Mouse (Mus musculus) cerebellum, adult 2 months (tissue): ENCODE measurements around the gene Agrn. TPM values are rescaled to one million over a fixed set of nuclear protein-coding genes. Genes with fewer than 3 reads are reported as not detected.
"Not testable (repeated sequence)": the region's sequence is repeated elsewhere in the genome, so short reads cannot be mapped to it uniquely, and the experiment has no call there.

ENCODE experiments used
- DNase-seq, 2 experiments: peaks; one replicate each; pipeline ENCODE4 v3.0.0; 2021
- H3K27ac ChIP-seq: fragments of 200-500 bp; 2 replicates; pipeline ENCODE4 v1.5.1; 2012; ENCODE audit warnings: low read length, control low read depth, inconsistent platforms; ENCODE audit not compliant: insufficient read depth
- H3K27me3 ChIP-seq: fragments of 200-500 bp; 2 replicates; pipeline ENCODE4 v1.6.1; 2012; ENCODE audit warnings: inconsistent platforms, mild to moderate bottlenecking, low read length, moderate library complexity; ENCODE audit not compliant: control insufficient read depth, insufficient read depth
- H3K4me1 ChIP-seq: fragments of 200-500 bp; 2 replicates; pipeline ENCODE4 v1.6.1; 2011; ENCODE audit warnings: low read length; ENCODE audit not compliant: control insufficient read depth, insufficient read depth
- H3K4me3 ChIP-seq: fragments of 200-500 bp; replicated peaks from 2 replicates; pipeline ENCODE3; 2011; ENCODE audit warnings: mild to moderate bottlenecking, low read depth, low read length, control low read depth; ENCODE audit not compliant: insufficient read depth
- CTCF ChIP-seq: fragments of 200-500 bp; IDR thresholded peaks from 2 replicates; pipeline ENCODE4 v1.5.1; 2011; ENCODE audit warnings: low read depth, mild to moderate bottlenecking, control low read depth, low read length, moderate library complexity, borderline replicate concordance; ENCODE audit not compliant: insufficient read depth
- POLR2A ChIP-seq: fragments of 200-500 bp; IDR thresholded peaks from 2 replicates; pipeline ENCODE4 v1.6.1; 2011; ENCODE audit warnings: low read length, control low read depth, borderline replicate concordance; ENCODE audit not compliant: insufficient read depth
- WGBS: fragments of 180-500 bp; shearing (Covaris S2); methylation state at CpG from one replicate; pipeline ENCODE4 v1.1.7; 2018; 5-methylcytosine and 5-hydroxymethylcytosine counted together
- polyA plus RNA-seq: library from polyadenylated mRNA; depleted of rRNA; stranded (reverse); fragments of >200 nt; gene quantifications from 2 replicates; pipeline ENCODE4 v1.2.3, GENCODE M21; 2012

Gene Agrn
- polyA plus RNA-seq, 1 experiment = 111 TPM

- no peak overlapping the region for H3K4me3 ChIP-seq
- 89% methylated on average over 8 of the region's 8 CpGs for WGBS
- TF ChIP-seq POLR2A = no peak
- no peak for TF ChIP-seq CTCF
- no peaks in the 10 kb centered on the region for H3K4me1 ChIP-seq
- H3K27ac ChIP-seq = no peak overlapping the region
- H3K27me3 ChIP-seq = no peaks in the 10 kb centered on the region
- no peak for DNase-seq
Measured at GRCm38 (mm10) chr4:156168611-156169010, 28.7 kb downstream of the Agrn start.

GRCm38 (mm10) chr4:156166477-156166876, 30.8 kb downstream of the Agrn start:
- Histone ChIP-seq H3K27me3 (no peaks in the 10 kb centered on the region), H3K4me1 (no peaks in the 10 kb centered on the region), H3K27ac (no peak overlapping the region), H3K4me3 (no peak overlapping the region)
- 72% methylated on average over 9 of the region's 9 CpGs for WGBS
- no peak for DNase-seq
- no peak for TF ChIP-seq POLR2A
- TF ChIP-seq CTCF = no peak

GRCm38 (mm10) chr4:156154771-156155170, 42.5 kb downstream of the Agrn start:
- no peak overlapping the region for H3K4me3 ChIP-seq
- no peak overlapping the region for H3K27ac ChIP-seq
- no peaks in the 10 kb centered on the region for H3K4me1 ChIP-seq
- DNase-seq = no peak
- TF ChIP-seq POLR2A = no peak
- no peak for TF ChIP-seq CTCF
- WGBS = 94% methylated on average over 3 of the region's 3 CpGs
- H3K27me3 ChIP-seq = no peaks in the 10 kb centered on the region

DNA sequence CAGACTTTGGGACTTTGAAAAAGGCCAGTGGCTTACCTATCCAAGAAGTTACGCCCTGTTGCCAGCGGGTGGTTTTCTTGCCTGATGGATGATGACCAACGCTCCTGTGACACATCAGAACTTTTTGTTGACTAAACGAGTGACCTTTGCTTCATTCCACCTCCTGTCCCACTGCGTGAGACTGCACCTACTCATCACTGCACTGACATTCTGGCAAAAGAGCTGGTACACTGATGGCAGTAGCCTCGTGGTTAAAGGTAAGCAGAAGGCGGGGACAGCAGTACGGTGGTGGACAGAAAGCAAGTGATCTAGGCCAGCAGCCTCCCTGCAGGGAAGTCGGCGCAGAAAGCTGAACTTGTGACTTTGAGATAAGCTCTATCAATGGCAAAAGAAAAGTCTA, 46.4 kb downstream of the Agrn start:
- not testable (repeated sequence) for H3K27ac ChIP-seq, H3K4me3 ChIP-seq, H3K4me1 ChIP-seq, DNase-seq, H3K27me3 ChIP-seq
- 86% methylated on average over 10 of the region's 10 CpGs for WGBS

- DNase-seq = no peak
- WGBS = 94% methylated on average over 30 of the region's 30 CpGs
Measured at GRCm38 (mm10) chr4:156136285-156137100, 60.8 kb downstream of the Agrn start.

GRCm38 (mm10) chr4:156135801-156136200, 61.5 kb downstream of the Agrn start:
- 92% methylated on average over 14 of the region's 14 CpGs for WGBS
- no peak for DNase-seq
- TF ChIP-seq POLR2A (no peak), CTCF (no peak)
- no peak overlapping the region for H3K4me3 ChIP-seq
- H3K4me1 ChIP-seq = no peaks in the 10 kb centered on the region
- no peak overlapping the region for H3K27ac ChIP-seq
- H3K27me3 ChIP-seq = no peaks in the 10 kb centered on the region

More at GRCm38 (mm10) chr4:156136285-156137100, 60.8 kb downstream of the Agrn start:
- H3K27ac ChIP-seq = no peak overlapping the region
- H3K4me3 ChIP-seq = no peak overlapping the region
- TF ChIP-seq CTCF = no peak
- no peak for TF ChIP-seq POLR2A
- no peaks in the 10 kb centered on the region for H3K4me1 ChIP-seq
- no peaks in the 10 kb centered on the region for H3K27me3 ChIP-seq

- no peak overlapping the region for H3K4me3 ChIP-seq
- WGBS = 74% methylated on average over 13 of the region's 13 CpGs
- H3K4me1 ChIP-seq = no peaks in the 10 kb centered on the region
Measured at GRCm38 (mm10) chr4:156135112-156135511, 62.2 kb downstream of the Agrn start.

GRCm38 (mm10) chr4:156133943-156134605, 63.2 kb downstream of the Agrn start:
- no peak overlapping the region for H3K27ac ChIP-seq
- H3K27me3 ChIP-seq = no peaks in the 10 kb centered on the region
- TF ChIP-seq POLR2A = no peak
- no peak for TF ChIP-seq CTCF

More at GRCm38 (mm10) chr4:156135112-156135511, 62.2 kb downstream of the Agrn start:
- DNase-seq = no peak
- Histone ChIP-seq H3K27me3 (no peaks in the 10 kb centered on the region), H3K27ac (no peak overlapping the region)
- TF ChIP-seq POLR2A (no peak), CTCF (no peak)

More at GRCm38 (mm10) chr4:156133943-156134605, 63.2 kb downstream of the Agrn start:
- WGBS = 83% methylated on average over 12 of the region's 12 CpGs
- H3K4me3 ChIP-seq = no peak overlapping the region
- no peak for DNase-seq
- H3K4me1 ChIP-seq = no peaks in the 10 kb centered on the region
